Mouse (Mus musculus): Measurements from ENCODE around the gene Rgl1.

- TF ChIP-seq CTCF (IDR thresholded peaks at IDR 0.05; ENCODE audit: low read depth, low read length) (no peak), POLR2A (IDR thresholded peaks at IDR 0.05; ENCODE audit: borderline replicate concordance, low read depth, low read length) (no peak)
These were observed 237.9 kb downstream of the Rgl1 start for GRCm38 (mm10) chr1:152528214-152528613.

Data from bone marrow macrophage, adult 2 months (primary cell).